Comparison of ENCODE assay signal across 8 mouse cellular contexts in the genomic region with DNA sequence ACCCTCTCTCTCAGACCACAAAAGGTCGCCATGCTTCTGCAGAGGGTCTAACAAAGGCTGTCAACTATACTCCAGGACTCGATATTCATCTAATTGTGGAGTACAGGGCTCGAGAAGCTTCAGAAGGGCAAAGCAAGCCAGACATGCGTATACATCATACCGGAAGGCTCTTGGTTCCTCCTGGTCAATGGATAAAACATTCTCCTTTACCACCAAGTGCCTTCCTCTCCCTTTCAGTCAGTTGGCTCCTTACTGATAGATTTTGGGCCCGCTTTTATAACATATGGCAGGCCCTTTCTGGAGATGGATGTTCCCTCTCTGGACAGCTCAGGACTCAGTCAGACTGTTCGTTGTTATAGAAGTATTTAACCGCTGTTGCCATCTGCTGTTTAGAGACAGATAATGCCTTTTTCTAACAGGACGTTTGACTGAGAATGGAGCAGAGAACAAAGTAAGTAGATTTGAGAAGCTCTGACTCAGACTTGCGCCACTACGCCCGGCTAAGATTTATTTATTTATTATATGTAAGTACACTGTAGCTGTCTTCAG. TPM values are rescaled to one million over a fixed set of nuclear protein-coding genes. Genes with fewer than 3 reads are reported as not detected.
DNase-seq lines count a peak whose midpoint lies in the region; ATAC-seq and TF ChIP-seq lines count a peak whose summit lies in the region.
"Not testable (repeated sequence)": the region's sequence is repeated elsewhere in the genome, so short reads cannot be mapped to it uniquely, and the experiment has no call there.

TSS of gene Mthfsl (minus strand) at position 308 of the 549 bp plus-strand sequence.

- not testable (repeated sequence) for H3K36me3 ChIP-seq in E14TG2a.4 (ENCODE audit: insufficient read depth, low read length); heart, embryonic 13.5 days; kidney, embryonic 14.5 days (ENCODE audit: control insufficient read depth, insufficient read depth, low read length); limb, embryonic 11.5 days (ENCODE audit: control insufficient read depth, insufficient read depth, low read length); midbrain, embryonic 12.5 days

- peak; percentile 55 for ATAC-seq in erythroid progenitor cell, adult 5-6 weeks (replicated peaks; ENCODE audit: low FRiP score, poor library complexity, severe bottlenecking)
- not testable (repeated sequence) for ATAC-seq in heart, embryonic 13.5 days (ENCODE audit: extremely low read depth, insufficient number of reproducible peaks, low FRiP score, low TSS enrichment)
- ATAC-seq in kidney, embryonic 14.5 days (ENCODE audit: low FRiP score, low TSS enrichment) = peak; percentile 61
- ATAC-seq in limb, embryonic 11.5 days (ENCODE audit: insufficient number of reproducible peaks, low FRiP score, low TSS enrichment, low read depth) = peak; percentile 41; the same call in 1 of the 2 replicates
- peak; percentile 53 for ATAC-seq in midbrain, embryonic 12.5 days (ENCODE audit: low FRiP score, low read depth)

- peak; percentile 22 for DNase-seq in limb, embryonic 11.5 days (ENCODE audit: low spot score)
- DNase-seq in spleen, postnatal 36 days (ENCODE audit: low spot score in 2 of 2) = peak; percentile 36 to 50

- peak within 1 kb of the TSS; percentile 69 for H3K9ac ChIP-seq in heart, embryonic 13.5 days
- not testable (repeated sequence) for H3K9ac ChIP-seq in kidney, embryonic 14.5 days (ENCODE audit: low read depth, low read length); limb, embryonic 11.5 days (ENCODE audit: low read length); midbrain, embryonic 12.5 days (replicated peaks)

- not testable (repeated sequence) for H3K9me3 ChIP-seq in E14TG2a.4 (ENCODE audit: low read length); heart, embryonic 13.5 days; kidney, embryonic 14.5 days (ENCODE audit: control insufficient read depth, low read length); limb, embryonic 11.5 days (ENCODE audit: control insufficient read depth, low read length); midbrain, embryonic 12.5 days

- peak within 1 kb of the TSS; percentile 66 for H3K4me2 ChIP-seq in heart, embryonic 13.5 days
- peak within 1 kb of the TSS; percentile 40 for H3K4me2 ChIP-seq in kidney, embryonic 14.5 days (replicated peaks; ENCODE audit: low read depth, low read length)
- peak within 1 kb of the TSS; percentile 25 for H3K4me2 ChIP-seq in limb, embryonic 11.5 days (ENCODE audit: low read depth, severe bottlenecking)
- peak within 1 kb of the TSS; percentile 44 for H3K4me2 ChIP-seq in midbrain, embryonic 12.5 days (replicated peaks)

- H3K4me3 ChIP-seq in E14TG2a.4 (replicated peaks; ENCODE audit: low read length) = peak within 1 kb of the TSS; percentile 66
- peak within 1 kb of the TSS; percentile 62 for H3K4me3 ChIP-seq in brown adipose tissue, adult 24 weeks (ENCODE audit: insufficient read depth, low read depth, low read length)
- H3K4me3 ChIP-seq in heart, embryonic 13.5 days = peak within 1 kb of the TSS; percentile 47
- peak within 1 kb of the TSS; percentile 31 for H3K4me3 ChIP-seq in kidney, embryonic 14.5 days (ENCODE audit: low read length)
- not testable (repeated sequence) for H3K4me3 ChIP-seq in limb, embryonic 11.5 days (ENCODE audit: low read depth, low read length)
- H3K4me3 ChIP-seq in midbrain, embryonic 12.5 days = peak within 1 kb of the TSS; percentile 31

- TF ChIP-seq CTCF in E14TG2a.4 (conservative IDR thresholded peaks at IDR 0.05; ENCODE audit: low read length) = not testable (repeated sequence)

- 25% methylated on average over 11 of the region's 12 CpGs for WGBS in heart, embryonic 13.5 days
- WGBS in kidney, embryonic 14.5 days = 18% methylated on average over 11 of the region's 12 CpGs
- WGBS in limb, embryonic 11.5 days = 34% methylated on average over 11 of the region's 12 CpGs
- 33% methylated on average over 11 of the region's 12 CpGs for WGBS in midbrain, embryonic 12.5 days

- H3K27me3 ChIP-seq in E14TG2a.4 (ENCODE audit: insufficient read depth, low read length); heart, embryonic 13.5 days (replicated peaks); kidney, embryonic 14.5 days (ENCODE audit: control insufficient read depth, insufficient read depth, low read length); limb, embryonic 11.5 days (ENCODE audit: control insufficient read depth, insufficient read depth, low read length); midbrain, embryonic 12.5 days: not testable (repeated sequence)

- H3K27ac ChIP-seq in brown adipose tissue, adult 24 weeks (replicated peaks; ENCODE audit: low read depth, low read length) = peak within 1 kb of the TSS; percentile 89
- H3K27ac ChIP-seq in heart, embryonic 13.5 days (replicated peaks) = peak within 1 kb of the TSS; percentile 81
- H3K27ac ChIP-seq in kidney, embryonic 14.5 days (ENCODE audit: low read depth, low read length) = peak within 1 kb of the TSS; percentile 47; the same call in 1 of the 2 replicates
- not testable (repeated sequence) for H3K27ac ChIP-seq in limb, embryonic 11.5 days (replicated peaks; ENCODE audit: low read depth, low read length)
- H3K27ac ChIP-seq in midbrain, embryonic 12.5 days (replicated peaks) = peak within 1 kb of the TSS; percentile 81

- H3K4me1 ChIP-seq in E14TG2a.4 (replicated peaks; ENCODE audit: low read depth, low read length); brown adipose tissue, adult 24 weeks (ENCODE audit: control insufficient read depth, insufficient read depth, insufficient read length, low read length); heart, embryonic 13.5 days; kidney, embryonic 14.5 days (ENCODE audit: control insufficient read depth, insufficient read depth, low read length); limb, embryonic 11.5 days (ENCODE audit: control insufficient read depth, insufficient read depth, low read length); midbrain, embryonic 12.5 days: not testable (repeated sequence)

RNA-seq across cellular contexts. Expression of gene Mthfsl, which starts in this region (rescaled TPM):
- polyA plus RNA-seq in brown adipose tissue, adult 24 weeks (2012; ENCODE audit: insufficient read depth, insufficient read length, missing spikeins) = 47.6 and 58.7 TPM in 2 replicates
- total RNA-seq in erythroid progenitor cell, adult 5-6 weeks (2015; ENCODE audit: low replicate concordance) = 10.9 and 19.1 TPM in 2 replicates
- total RNA-seq in erythroid progenitor cell, adult 5-6 weeks (2017; ENCODE audit: low replicate concordance) = 0.91 and 1.4 TPM in 2 replicates
- polyA plus RNA-seq in heart, embryonic 13.5 days (2015; fragmentation: Nextera tagmentation; extraction: Ambion mirVana) = 26.5 and 31.1 TPM in 2 replicates
- 39.1 and 52.7 TPM in 2 replicates for polyA plus RNA-seq in kidney, embryonic 14.5 days (2014; fragmentation: Nextera tagmentation; extraction: Ambion mirVana)
- 27.5 and 29.6 TPM in 2 replicates for polyA plus RNA-seq in limb, embryonic 11.5 days (2014; fragmentation: Nextera tagmentation; extraction: Ambion mirVana)
- polyA plus RNA-seq in midbrain, embryonic 12.5 days (2016; fragmentation: Nextera tagmentation; extraction: Ambion mirVana) = 31.7 and 32.3 TPM in 2 replicates
